In genomic region chr4:46367487-46367959, GRCm38 (mm10) we compare ENCODE assay signal across 23 mouse cellular contexts. TPM values are rescaled to one million over a fixed set of nuclear protein-coding genes. Genes with fewer than 3 reads are reported as not detected.
A peak's percentile ranks its signal among the peaks of the same experiment; 100 is the strongest.
DNase-seq lines count a peak whose midpoint lies in the region; ATAC-seq and TF ChIP-seq lines count a peak whose summit lies in the region.
"Had no signal": no experiment of that assay in that cellular context is flagged by ENCODE, and none has a peak within 500 bp of the region (broad histone marks: within the 10 kb centered on the region; RNA-seq: fewer than 3 reads in every experiment).

No protein-coding gene starts in this region.

- H3K9me3 ChIP-seq in hindbrain, embryonic 15.5 days: no peaks in the 10 kb centered on the region
- H3K9me3 ChIP-seq in hindbrain, embryonic 16.5 days (ENCODE audit: control insufficient read depth, low read length): no peaks in the 10 kb centered on the region
- no peaks in the 10 kb centered on the region for H3K9me3 ChIP-seq in forebrain, postnatal 0 days (ENCODE audit: low read length)
- peaks cover 4% of the 10 kb centered on the region for H3K9me3 ChIP-seq in kidney, embryonic 16.5 days (ENCODE audit: low read length)
- H3K9me3 ChIP-seq: embryonic facial prominence, embryonic 15.5 days; liver, embryonic 13.5 days had no signal

- no peak overlapping the region for H3K9ac ChIP-seq in hindbrain, embryonic 15.5 days
- no peak overlapping the region for H3K9ac ChIP-seq in hindbrain, embryonic 16.5 days (ENCODE audit: low read depth, low read length)
- no peak overlapping the region for H3K9ac ChIP-seq in forebrain, postnatal 0 days
- no peak overlapping the region for H3K9ac ChIP-seq in kidney, embryonic 16.5 days (replicated peaks; ENCODE audit: low read length)
- H3K9ac ChIP-seq: embryonic facial prominence, embryonic 15.5 days; liver, embryonic 13.5 days had no signal

- no peak overlapping the region for H3K27ac ChIP-seq in hindbrain, embryonic 15.5 days (replicated peaks)
- no peak overlapping the region for H3K27ac ChIP-seq in hindbrain, embryonic 16.5 days (ENCODE audit: low read depth, low read length)
- H3K27ac ChIP-seq in forebrain, postnatal 0 days (ENCODE audit: low read depth, low read length): no peak overlapping the region
- H3K27ac ChIP-seq in kidney, embryonic 16.5 days (ENCODE audit: low read length): no peak overlapping the region
- H3K27ac ChIP-seq: embryonic facial prominence, embryonic 15.5 days; liver, embryonic 13.5 days had no signal

- 18% methylated on average over 12 of the region's 12 CpGs for WGBS in hindbrain, embryonic 15.5 days
- 15% methylated on average over 12 of the region's 12 CpGs for WGBS in hindbrain, embryonic 16.5 days
- 3% methylated on average over 12 of the region's 12 CpGs for WGBS in forebrain, postnatal 0 days
- WGBS in kidney, embryonic 16.5 days: 9% methylated on average over 12 of the region's 12 CpGs

- H3K27me3 ChIP-seq in hindbrain, embryonic 15.5 days: peaks cover 6% of the 10 kb centered on the region; the same call in 1 of the 2 replicates
- H3K27me3 ChIP-seq in hindbrain, embryonic 16.5 days (replicated peaks; ENCODE audit: control insufficient read depth, insufficient read depth, low read length): peaks cover 4% of the 10 kb centered on the region; the same call in 1 of the 2 replicates
- H3K27me3 ChIP-seq in forebrain, postnatal 0 days (ENCODE audit: insufficient read depth, low read length): no peaks in the 10 kb centered on the region; the same call in none of the 2 replicates
- H3K27me3 ChIP-seq in kidney, embryonic 16.5 days (ENCODE audit: insufficient read depth, low read length): 0 out of 2 replicates have a peak, but pooled peaks cover 3% of the 10 kb centered on the region

- ATAC-seq in hindbrain, embryonic 15.5 days (ENCODE audit: low FRiP score, low read depth): no peak
- ATAC-seq in hindbrain, embryonic 16.5 days: no peak
- peak; percentile 25; the same call in 1 of the 2 replicates for ATAC-seq in forebrain, postnatal 0 days
- ATAC-seq in kidney, embryonic 16.5 days (ENCODE audit: low FRiP score, low TSS enrichment): no peak
- ATAC-seq: lung, postnatal 0 days had no signal

- H3K4me2 ChIP-seq in hindbrain, embryonic 15.5 days: peak overlapping the region; percentile 15; the same call in 1 of the 2 replicates
- H3K4me2 ChIP-seq in hindbrain, embryonic 16.5 days (ENCODE audit: low read length): no peak overlapping the region
- no peak overlapping the region for H3K4me2 ChIP-seq in forebrain, postnatal 0 days (ENCODE audit: low read depth)
- no peak overlapping the region for H3K4me2 ChIP-seq in kidney, embryonic 16.5 days (replicated peaks; ENCODE audit: low read depth, low read length)
- H3K4me2 ChIP-seq: embryonic facial prominence, embryonic 15.5 days; liver, embryonic 13.5 days had no signal

- peaks cover 3% of the 10 kb centered on the region; the same call in 1 of the 2 replicates for H3K4me1 ChIP-seq in hindbrain, embryonic 15.5 days (replicated peaks)
- peaks cover 3% of the 10 kb centered on the region; the same call in 1 of the 2 replicates for H3K4me1 ChIP-seq in hindbrain, embryonic 16.5 days (ENCODE audit: control insufficient read depth, insufficient read depth, low read depth, low read length)
- H3K4me1 ChIP-seq in forebrain, postnatal 0 days (ENCODE audit: insufficient read depth): no peaks in the 10 kb centered on the region
- peaks cover 12% of the 10 kb centered on the region; the same call in 1 of the 2 replicates for H3K4me1 ChIP-seq in kidney, embryonic 16.5 days (ENCODE audit: insufficient read depth, low read length)

- H3K36me3 ChIP-seq in hindbrain, embryonic 15.5 days: no peaks in the 10 kb centered on the region
- H3K36me3 ChIP-seq in hindbrain, embryonic 16.5 days (ENCODE audit: control insufficient read depth, insufficient read depth, low read length): no peaks in the 10 kb centered on the region
- no peaks in the 10 kb centered on the region for H3K36me3 ChIP-seq in forebrain, postnatal 0 days (ENCODE audit: insufficient read depth)
- H3K36me3 ChIP-seq in kidney, embryonic 16.5 days (ENCODE audit: insufficient read depth, low read length): no peaks in the 10 kb centered on the region
- H3K36me3 ChIP-seq: embryonic facial prominence, embryonic 15.5 days; liver, embryonic 13.5 days had no signal

- TF ChIP-seq CTCF in forebrain, postnatal 0 days (IDR thresholded peaks at IDR 0.05; ENCODE audit: low read depth): no peak

- no peak overlapping the region for H3K4me3 ChIP-seq in hindbrain, embryonic 15.5 days
- H3K4me3 ChIP-seq in hindbrain, embryonic 16.5 days (ENCODE audit: low read length): no peak overlapping the region
- no peak overlapping the region for H3K4me3 ChIP-seq in forebrain, postnatal 0 days (ENCODE audit: low read depth, low read length)
- H3K4me3 ChIP-seq in kidney, embryonic 16.5 days (ENCODE audit: low read length): no peak overlapping the region
- H3K4me3 ChIP-seq: embryonic facial prominence, embryonic 15.5 days; liver, embryonic 13.5 days had no signal

- peak; percentile 25 for DNase-seq in embryo, embryonic 10 days (ENCODE audit: low spot score)
- no peak for DNase-seq in embryo, embryonic 10.5 days (ENCODE audit: low spot score)
- peak; percentile 42 for DNase-seq in ZHBTc4 (ENCODE audit: low read depth, low spot score)
- DNase-seq in forebrain, postnatal 0 days: no peak
- DNase-seq in urinary bladder, postnatal 25 days (ENCODE audit: low spot score): no peak
- DNase-seq: cerebellum, adult 11 months; cerebellum, postnatal 25 days; gastrocnemius, postnatal 36 days; kidney, adult 9 months; liver, embryonic 13.5 days; thymus, adult 18-20 months had no signal

RNA-seq across cellular contexts. Expression of gene Trmo, which starts 21.7 kb away (rescaled TPM):
- polyA plus RNA-seq in hindbrain, embryonic 15.5 days (2015; fragmentation: Nextera tagmentation; extraction: Ambion mirVana): 8.5 and 9.7 TPM in 2 replicates
- polyA plus RNA-seq in hindbrain, embryonic 16.5 days (2015; fragmentation: Nextera tagmentation; extraction: Ambion mirVana): 8.8 TPM in 2 replicates
- 9.0 and 10.4 TPM in 2 replicates for total RNA-seq in forebrain, postnatal 0 days (2014; rRNA removed)
- polyA plus RNA-seq in forebrain, postnatal 0 days (2015; fragmentation: Nextera tagmentation; extraction: Ambion mirVana): 6.5 and 6.7 TPM in 2 replicates
- 11.8 and 12.3 TPM in 2 replicates for polyA plus RNA-seq in kidney, embryonic 16.5 days (2015; fragmentation: Nextera tagmentation; extraction: Ambion mirVana)

RNA-seq across cellular contexts. Expression of gene Foxe1, which starts 24.1 kb away (rescaled TPM):
- polyA plus RNA-seq in hindbrain, embryonic 15.5 days (2015; fragmentation: Nextera tagmentation; extraction: Ambion mirVana): not detected in 2 replicates
- not detected in 2 replicates for polyA plus RNA-seq in hindbrain, embryonic 16.5 days (2015; fragmentation: Nextera tagmentation; extraction: Ambion mirVana)
- total RNA-seq in forebrain, postnatal 0 days (2014; rRNA removed): 0.05 TPM in 1 of 2 replicates, not detected in the other
- polyA plus RNA-seq in forebrain, postnatal 0 days (2015; fragmentation: Nextera tagmentation; extraction: Ambion mirVana): not detected in 2 replicates
- not detected in 2 replicates for polyA plus RNA-seq in kidney, embryonic 16.5 days (2015; fragmentation: Nextera tagmentation; extraction: Ambion mirVana)
- total RNA-seq: gastrocnemius, postnatal 36 days; layer of hippocampus, adult 18-20 months; monocyte, adult 5-6 weeks had no signal
- polyA plus RNA-seq: frontal cortex, adult 2 months; heart, embryonic 16.5 days; limb, embryonic 11.5 days; liver, embryonic 13.5 days; lung, postnatal 0 days; neural tube, embryonic 14.5 days; small intestine, adult 2 months had no signal

RNA-seq across cellular contexts. Expression of gene Hemgn, which starts 45.8 kb away (rescaled TPM):
- 0.10 and 0.53 TPM in 2 replicates for polyA plus RNA-seq in hindbrain, embryonic 15.5 days (2015; fragmentation: Nextera tagmentation; extraction: Ambion mirVana)
- polyA plus RNA-seq in hindbrain, embryonic 16.5 days (2015; fragmentation: Nextera tagmentation; extraction: Ambion mirVana): 0.13 and 0.26 TPM in 2 replicates
- total RNA-seq in forebrain, postnatal 0 days (2014; rRNA removed): not detected in 2 replicates
- polyA plus RNA-seq in forebrain, postnatal 0 days (2015; fragmentation: Nextera tagmentation; extraction: Ambion mirVana): not detected in 2 replicates
- polyA plus RNA-seq in kidney, embryonic 16.5 days (2015; fragmentation: Nextera tagmentation; extraction: Ambion mirVana): 1.4 and 1.5 TPM in 2 replicates
- total RNA-seq: gastrocnemius, postnatal 36 days; layer of hippocampus, adult 18-20 months had no signal
- polyA plus RNA-seq: small intestine, adult 2 months had no signal

Comparison
In these comparisons a context has a peak if more than half of its experiments do, and no peak if none do; other contexts are left out.
1. DNase-seq: peak in embryo, embryonic 10 days (single experiment) and ZHBTc4 (single experiment); none in embryo, embryonic 10.5 days (single experiment), forebrain, postnatal 0 days (single experiment) and urinary bladder, postnatal 25 days (single experiment).